Mouse (Mus musculus): ENCODE measurements around the gene Snx14. TPM values are rescaled to one million over a fixed set of nuclear protein-coding genes. Genes with fewer than 3 reads are reported as not detected.
A peak's percentile ranks its signal among the peaks of the same experiment; 100 is the strongest.
"Not testable (repeated sequence)": the region's sequence is repeated elsewhere in the genome, so short reads cannot be mapped to it uniquely, and the experiment has no call there.

The Snx14 gene
- polyA plus RNA-seq (2012; rRNA removed) = 8.9 and 9.5 TPM in 2 replicates

DNA sequence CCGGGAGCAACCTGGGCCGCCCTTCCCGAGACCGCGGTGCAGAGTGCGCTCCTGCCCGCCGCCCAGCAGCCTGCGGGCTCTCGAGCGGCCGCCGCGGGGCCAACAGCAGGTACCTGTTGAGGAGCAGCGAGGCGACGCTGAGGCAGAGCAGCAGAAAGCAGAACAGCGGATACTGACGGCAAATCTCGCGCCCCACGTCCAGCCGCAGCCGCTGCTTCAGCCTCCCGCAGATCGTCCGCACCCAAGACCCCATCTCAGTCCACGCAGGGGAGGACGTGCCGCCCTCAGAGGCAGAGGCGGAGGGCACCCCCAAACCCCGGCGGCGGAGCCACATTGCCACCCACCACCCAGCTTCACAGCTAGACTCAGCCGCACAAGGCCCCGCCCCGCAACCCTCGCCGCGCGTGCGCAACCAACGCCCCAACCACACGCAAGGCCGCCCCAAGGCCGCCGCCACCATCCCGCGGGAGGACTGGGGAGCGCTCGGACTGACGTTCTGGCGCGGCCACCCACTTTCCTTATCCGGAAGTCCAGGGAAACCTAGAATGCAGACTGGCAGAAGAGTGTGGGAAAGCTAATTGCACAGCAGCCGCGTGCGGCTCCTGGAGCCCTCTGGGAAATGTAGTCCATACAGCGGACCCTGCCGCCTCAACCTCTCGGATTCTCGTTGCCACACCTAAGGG lies at the start of gene Snx14:
Gene Snx14, minus strand, starts transcription at position 404 of the 683 bp plus-strand sequence.
- H3K36me3 ChIP-seq (ENCODE audit: control insufficient read depth, insufficient read depth, low read length) = no peaks in the 10 kb centered on the region
- WGBS = under 1% methylated on average over 62 of the region's 62 CpGs

DNA sequence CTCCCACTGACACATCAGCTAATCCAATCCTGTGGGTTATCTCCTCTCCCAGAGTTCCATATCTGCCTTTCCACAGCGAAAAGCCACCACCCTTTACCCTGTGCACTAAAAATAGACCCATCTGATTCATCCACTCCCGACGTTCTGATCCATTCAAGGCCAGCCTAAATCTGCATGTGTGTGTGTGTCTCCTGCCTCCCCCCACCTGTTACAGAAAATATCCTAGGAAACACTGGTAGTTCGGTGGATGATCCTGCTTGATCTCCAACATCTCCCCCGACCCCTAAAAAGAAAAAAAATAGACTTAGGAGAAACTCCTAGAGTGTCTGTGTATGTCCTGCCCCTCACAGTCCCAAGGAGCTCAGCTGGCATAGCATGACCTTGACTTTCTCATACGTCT lies 45.8 kb upstream of the Snx14 start:
- H3K27ac ChIP-seq (ENCODE audit: insufficient read depth, low read length) = no peak overlapping the region
- no peak for DNase-seq (ENCODE audit: low read depth in 1 of 2, low spot score in 2 of 2)
- TF ChIP-seq CTCF (IDR thresholded peaks at IDR 0.05; ENCODE audit: extremely low read depth, insufficient read depth, insufficient read length, insufficient replicate concordance) (no peak), POLR2A (IDR thresholded peaks at IDR 0.05; ENCODE audit: low read depth, low read length) (no peak)
- H3K4me3 ChIP-seq (ENCODE audit: extremely low read depth, insufficient read depth, insufficient read length) = no peak overlapping the region
- no peaks in the 10 kb centered on the region for H3K27me3 ChIP-seq (ENCODE audit: control insufficient read depth, insufficient read depth, low read length)
- WGBS = 78% methylated on average over 6 of the region's 6 CpGs
- H3K36me3 ChIP-seq (ENCODE audit: control insufficient read depth, insufficient read depth, low read length) = no peaks in the 10 kb centered on the region
- H3K4me1 ChIP-seq (ENCODE audit: control insufficient read depth, insufficient read depth, insufficient read length) = no peaks in the 10 kb centered on the region; the same call in none of the 2 replicates

More for the DNA sequence above, at the start of gene Snx14:
- H3K4me3 ChIP-seq (ENCODE audit: extremely low read depth, insufficient read depth, insufficient read length) = peak within 1 kb of the TSS; percentile 82
- peak; percentile 61 to 89 for DNase-seq (ENCODE audit: low read depth in 1 of 2, low spot score in 2 of 2)
- TF ChIP-seq CTCF (IDR thresholded peaks at IDR 0.05; ENCODE audit: extremely low read depth, insufficient read depth, insufficient read length, insufficient replicate concordance) = no peak
- TF ChIP-seq POLR2A (IDR thresholded peaks at IDR 0.05; ENCODE audit: low read depth, low read length) = no peak; the same call in 1 of the 2 replicates
- H3K27me3 ChIP-seq (ENCODE audit: control insufficient read depth, insufficient read depth, low read length) = no peaks in the 10 kb centered on the region
- H3K4me1 ChIP-seq (ENCODE audit: control insufficient read depth, insufficient read depth, insufficient read length) = no peaks in the 10 kb centered on the region; the same call in 1 of the 2 replicates
- peak within 1 kb of the TSS; percentile 72 for H3K27ac ChIP-seq (ENCODE audit: insufficient read depth, low read length)

DNA sequence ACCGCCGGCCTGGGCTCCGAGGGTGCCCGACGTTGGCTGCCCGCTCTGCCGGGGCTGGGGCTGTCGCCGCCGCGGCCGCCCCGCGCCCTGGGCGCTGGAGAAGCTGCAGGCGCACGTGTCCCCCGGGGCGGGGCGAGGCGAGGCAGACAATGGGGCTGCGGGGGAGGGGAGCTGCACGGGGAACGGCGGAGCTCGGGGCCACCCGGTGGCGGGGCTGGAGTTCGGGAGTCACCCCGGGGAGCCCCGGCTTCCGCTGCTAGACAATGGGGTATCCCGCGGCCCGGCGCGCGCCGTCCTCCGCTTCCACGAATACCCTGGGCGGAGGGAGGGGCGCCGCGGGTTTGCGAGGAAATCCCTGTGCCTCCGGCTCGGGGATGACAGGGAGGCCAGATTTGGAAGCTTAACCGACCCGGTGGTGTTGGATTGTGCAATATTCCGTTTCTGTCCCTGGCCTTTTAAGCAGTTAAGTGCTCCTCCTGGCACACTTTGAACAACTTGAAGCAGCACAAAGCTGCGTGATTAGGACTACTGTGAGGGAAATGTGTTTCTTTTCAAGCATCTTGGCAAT lies 44.2 kb upstream of the Snx14 start:
- Histone ChIP-seq H3K27me3 (ENCODE audit: control insufficient read depth, insufficient read depth, low read length) (no peaks in the 10 kb centered on the region), H3K4me1 (ENCODE audit: control insufficient read depth, insufficient read depth, insufficient read length) (no peaks in the 10 kb centered on the region; the same call in none of the 2 replicates), H3K4me3 (ENCODE audit: extremely low read depth, insufficient read depth, insufficient read length) (peak overlapping the region; percentile 77), H3K27ac (ENCODE audit: insufficient read depth, low read length) (peak overlapping the region; percentile 67), H3K36me3 (ENCODE audit: control insufficient read depth, insufficient read depth, low read length) (no peaks in the 10 kb centered on the region)
- TF ChIP-seq CTCF (IDR thresholded peaks at IDR 0.05; ENCODE audit: extremely low read depth, insufficient read depth, insufficient read length, insufficient replicate concordance) = no peak
- TF ChIP-seq POLR2A (IDR thresholded peaks at IDR 0.05; ENCODE audit: low read depth, low read length) = no peak
- DNase-seq (ENCODE audit: low read depth in 1 of 2, low spot score in 2 of 2) = peak; percentile 26 to 78
- WGBS = under 1% methylated on average over 52 of the region's 52 CpGs

DNA sequence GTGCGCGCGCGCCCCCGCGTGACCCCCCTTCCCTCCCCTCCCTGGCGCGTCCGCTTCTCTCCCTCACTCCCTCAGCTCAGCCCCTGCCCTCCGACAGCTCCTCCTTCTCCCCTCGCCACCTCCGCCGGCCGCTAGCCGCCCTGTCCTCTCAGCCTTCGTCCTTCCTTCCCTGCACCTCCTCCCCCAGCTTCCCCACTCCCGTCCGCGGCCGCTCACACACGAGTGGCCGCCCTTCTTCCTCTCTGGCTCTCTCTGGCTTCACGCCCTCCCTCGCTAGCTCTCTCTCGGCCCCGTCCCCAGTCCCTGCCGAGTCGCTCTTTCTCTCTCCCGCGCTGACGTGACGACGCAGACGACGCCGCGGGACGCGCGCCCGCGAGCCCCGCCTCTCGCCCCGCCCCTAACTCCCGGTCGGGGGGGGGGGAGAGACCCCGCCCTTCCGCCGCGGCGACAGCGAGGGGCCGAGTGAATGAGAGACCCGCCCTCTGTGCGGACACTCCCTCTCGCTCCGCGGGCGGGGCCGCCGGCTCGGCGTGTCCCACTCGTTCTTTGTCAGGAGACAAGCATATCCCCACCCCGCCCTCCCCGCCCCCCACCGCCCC lies 43.6 kb upstream of the Snx14 start, which contains the start of gene Syncrip:
Gene Syncrip, minus strand, starts transcription at position 345 of the 599 bp plus-strand sequence.
- H3K27me3 ChIP-seq (ENCODE audit: control insufficient read depth, insufficient read depth, low read length); H3K36me3 ChIP-seq (ENCODE audit: control insufficient read depth, insufficient read depth, low read length); H3K4me1 ChIP-seq (ENCODE audit: control insufficient read depth, insufficient read depth, insufficient read length): not testable (repeated sequence)
- DNase-seq (ENCODE audit: low read depth in 1 of 2, low spot score in 2 of 2) = peak; percentile 85 to 87
- H3K4me3 ChIP-seq (ENCODE audit: extremely low read depth, insufficient read depth, insufficient read length) = peak within 1 kb of the TSS; percentile 86
- peak within 1 kb of the TSS; percentile 100 for H3K27ac ChIP-seq (ENCODE audit: insufficient read depth, low read length)
- peak; percentile 29 for TF ChIP-seq POLR2A (IDR thresholded peaks at IDR 0.05; ENCODE audit: low read depth, low read length)
- under 1% methylated on average over 50 of the region's 68 CpGs for WGBS

DNA sequence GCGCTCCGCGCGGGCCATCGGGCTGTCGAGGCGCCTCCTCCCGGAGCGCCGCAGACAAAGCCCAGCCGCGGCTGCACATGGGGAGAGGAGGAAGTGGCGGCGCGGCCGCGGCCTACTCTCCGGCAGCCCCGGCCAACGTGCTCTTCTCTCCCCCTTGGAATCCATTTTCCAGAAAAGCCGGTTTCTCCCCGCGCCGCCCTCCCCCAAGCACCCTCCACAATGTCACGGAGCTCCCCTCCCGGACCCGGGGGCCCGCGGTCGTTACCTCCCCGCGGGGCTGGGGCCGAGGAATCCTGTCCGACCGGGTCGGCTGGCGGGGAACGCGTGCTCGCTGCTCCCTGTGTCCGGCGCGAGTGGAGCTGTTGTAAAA lies 43.0 kb upstream of the Snx14 start:
- no peaks in the 10 kb centered on the region for H3K36me3 ChIP-seq (ENCODE audit: control insufficient read depth, insufficient read depth, low read length)
- H3K27me3 ChIP-seq (ENCODE audit: control insufficient read depth, insufficient read depth, low read length) = no peaks in the 10 kb centered on the region
- no peaks in the 10 kb centered on the region; the same call in none of the 2 replicates for H3K4me1 ChIP-seq (ENCODE audit: control insufficient read depth, insufficient read depth, insufficient read length)
- H3K27ac ChIP-seq (ENCODE audit: insufficient read depth, low read length) = peak overlapping the region; percentile 94
- no peak for TF ChIP-seq POLR2A (IDR thresholded peaks at IDR 0.05; ENCODE audit: low read depth, low read length)
- TF ChIP-seq CTCF (IDR thresholded peaks at IDR 0.05; ENCODE audit: extremely low read depth, insufficient read depth, insufficient read length, insufficient replicate concordance) = no peak
- peak; percentile 25 to 41 for DNase-seq (ENCODE audit: low read depth in 1 of 2, low spot score in 2 of 2)
- peak overlapping the region; percentile 86 for H3K4me3 ChIP-seq (ENCODE audit: extremely low read depth, insufficient read depth, insufficient read length)
- under 1% methylated on average over 25 of the region's 43 CpGs for WGBS

DNA sequence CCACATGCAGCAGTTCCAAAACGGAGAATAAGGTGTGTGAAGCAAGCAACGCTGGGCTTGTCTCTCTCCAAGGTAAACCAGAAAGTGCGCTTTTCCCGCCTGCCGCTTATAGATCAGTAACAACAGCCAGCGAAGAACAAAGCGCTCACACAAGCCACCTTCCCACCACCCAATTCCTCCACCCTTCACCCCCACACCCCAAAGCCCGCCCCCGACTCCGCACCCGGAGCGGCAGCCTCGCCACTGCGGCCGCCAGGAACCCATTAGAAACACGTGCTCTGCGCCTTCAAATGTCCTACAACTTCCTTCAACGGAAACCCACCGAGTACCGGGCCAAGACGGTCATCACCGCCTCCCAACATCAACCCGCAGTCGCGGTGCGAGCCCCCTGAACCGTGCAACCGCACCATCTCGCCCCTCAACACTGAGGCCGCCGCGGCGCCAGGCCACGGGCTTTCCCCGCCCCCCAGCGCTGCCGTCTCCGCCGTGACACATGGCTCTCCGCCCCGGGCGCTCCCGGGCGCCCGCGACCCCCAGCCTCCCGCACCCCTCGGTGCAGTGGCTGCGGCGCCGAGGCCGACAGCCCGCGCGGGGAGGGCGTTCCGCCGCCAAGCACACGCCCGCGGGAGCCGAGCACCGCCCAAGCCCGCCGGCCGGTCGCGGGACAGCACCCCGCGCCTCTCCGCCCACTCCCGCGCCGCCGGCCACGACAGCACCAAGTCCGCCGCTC lies 42.5 kb upstream of the Snx14 start:
- Histone ChIP-seq H3K4me3 (ENCODE audit: extremely low read depth, insufficient read depth, insufficient read length) (peak overlapping the region; percentile 86), H3K4me1 (ENCODE audit: control insufficient read depth, insufficient read depth, insufficient read length) (no peaks in the 10 kb centered on the region; the same call in none of the 2 replicates), H3K36me3 (ENCODE audit: control insufficient read depth, insufficient read depth, low read length) (no peaks in the 10 kb centered on the region), H3K27me3 (ENCODE audit: control insufficient read depth, insufficient read depth, low read length) (no peaks in the 10 kb centered on the region), H3K27ac (ENCODE audit: insufficient read depth, low read length) (peak overlapping the region; percentile 94)
- WGBS = under 1% methylated on average over 68 of the region's 78 CpGs
- DNase-seq (ENCODE audit: low read depth in 1 of 2, low spot score in 2 of 2) = peak in 1 of 2 experiments; percentile 38
- TF ChIP-seq CTCF (IDR thresholded peaks at IDR 0.05; ENCODE audit: extremely low read depth, insufficient read depth, insufficient read length, insufficient replicate concordance) (no peak), POLR2A (IDR thresholded peaks at IDR 0.05; ENCODE audit: low read depth, low read length) (no peak)

Data from spleen, adult 2 months (tissue).